In genomic region chr1:114849671-114850070, GRCm38 (mm10) we compare ENCODE assay signal across 26 mouse cellular contexts.
A peak's percentile ranks its signal among the peaks of the same experiment; 100 is the strongest.
DNase-seq lines count a peak whose midpoint lies in the region; ATAC-seq and TF ChIP-seq lines count a peak whose summit lies in the region.
"Had no signal": no experiment of that assay in that cellular context is flagged by ENCODE, and none has a peak within 500 bp of the region (broad histone marks: within the 10 kb centered on the region; RNA-seq: fewer than 3 reads in every experiment).

No protein-coding gene starts in this region.

- no peak overlapping the region for H3K27ac ChIP-seq in ES-Bruce4 (ENCODE audit: insufficient read depth, low read length)
- H3K27ac ChIP-seq in kidney, adult 2 months (ENCODE audit: insufficient read depth, low read depth, low read length) = no peak overlapping the region
- H3K27ac ChIP-seq in liver, embryonic 11.5 days (ENCODE audit: low read depth, low read length) = no peak overlapping the region
- H3K27ac ChIP-seq: embryonic facial prominence, embryonic 13.5 days; embryonic facial prominence, embryonic 15.5 days; forebrain, embryonic 10.5 days; forebrain, embryonic 12.5 days had no signal

- no peak for TF ChIP-seq POLR2A in ES-Bruce4 (IDR thresholded peaks at IDR 0.05; ENCODE audit: insufficient read depth, low read length)
- no peak for TF ChIP-seq POLR2A in kidney, adult 2 months (IDR thresholded peaks at IDR 0.05; ENCODE audit: low read depth, low read length)

- TF ChIP-seq EP300 in ES-Bruce4 (IDR thresholded peaks at IDR 0.05; ENCODE audit: insufficient read depth, low read depth, low read length) = peak; percentile 83

- no peaks in the 10 kb centered on the region for H3K9me3 ChIP-seq in ES-Bruce4 (replicated peaks; ENCODE audit: control insufficient read depth, insufficient read depth, low read length, poor library complexity, severe bottlenecking)
- H3K9me3 ChIP-seq in liver, embryonic 11.5 days (ENCODE audit: control insufficient read depth, low read length) = no peaks in the 10 kb centered on the region
- H3K9me3 ChIP-seq: embryonic facial prominence, embryonic 13.5 days; embryonic facial prominence, embryonic 15.5 days; forebrain, embryonic 10.5 days; forebrain, embryonic 12.5 days had no signal

- H3K27me3 ChIP-seq in ES-Bruce4 (ENCODE audit: control insufficient read depth, insufficient read depth, low read length, poor library complexity, severe bottlenecking) = no peaks in the 10 kb centered on the region
- no peaks in the 10 kb centered on the region for H3K27me3 ChIP-seq in kidney, adult 2 months (replicated peaks; ENCODE audit: control insufficient read depth, insufficient read depth, low read length)
- no peaks in the 10 kb centered on the region for H3K27me3 ChIP-seq in liver, embryonic 11.5 days (replicated peaks; ENCODE audit: control insufficient read depth, insufficient read depth, low read length)
- H3K27me3 ChIP-seq: embryonic facial prominence, embryonic 13.5 days; embryonic facial prominence, embryonic 15.5 days; forebrain, embryonic 12.5 days; Patski had no signal

- peaks cover 3% of the 10 kb centered on the region for H3K4me1 ChIP-seq in ES-Bruce4 (ENCODE audit: control insufficient read depth, insufficient read depth, low read length)
- H3K4me1 ChIP-seq in kidney, adult 2 months (ENCODE audit: control insufficient read depth, insufficient read depth, low read length) = no peaks in the 10 kb centered on the region
- H3K4me1 ChIP-seq in liver, embryonic 11.5 days (replicated peaks; ENCODE audit: control insufficient read depth, insufficient read depth, low read length) = no peaks in the 10 kb centered on the region
- H3K4me1 ChIP-seq: embryonic facial prominence, embryonic 13.5 days; embryonic facial prominence, embryonic 15.5 days; forebrain, embryonic 10.5 days; forebrain, embryonic 12.5 days had no signal

- no peak overlapping the region for H3K4me3 ChIP-seq in ES-Bruce4 (ENCODE audit: low read depth, low read length)
- no peak overlapping the region for H3K4me3 ChIP-seq in kidney, adult 2 months (ENCODE audit: insufficient read depth, low read depth, low read length)
- no peak overlapping the region for H3K4me3 ChIP-seq in liver, embryonic 11.5 days (ENCODE audit: low read depth, low read length)
- H3K4me3 ChIP-seq: embryonic facial prominence, embryonic 13.5 days; embryonic facial prominence, embryonic 15.5 days; erythroblast, embryonic 14.5 days; forebrain, embryonic 10.5 days; forebrain, embryonic 12.5 days had no signal

- 12% methylated on average over 1 of the region's 1 CpGs for WGBS in kidney, adult 2 months
- 5% methylated on average over 1 of the region's 1 CpGs for WGBS in liver, embryonic 11.5 days

- H3K9ac ChIP-seq in ES-Bruce4 (ENCODE audit: low read depth, poor library complexity, severe bottlenecking) = no peak overlapping the region
- no peak overlapping the region for H3K9ac ChIP-seq in liver, embryonic 11.5 days (ENCODE audit: low read depth, low read length)
- H3K9ac ChIP-seq: embryonic facial prominence, embryonic 13.5 days; embryonic facial prominence, embryonic 15.5 days; forebrain, embryonic 12.5 days had no signal

- peak; percentile 99 for DNase-seq in ES-CJ7 (ENCODE audit: low read depth, low spot score)
- peak; percentile 97 for DNase-seq in R1 (ENCODE audit: low read depth, low spot score)
- DNase-seq in ZHBTc4 (ENCODE audit: low read depth, low spot score) = peak; percentile 95
- DNase-seq in kidney, adult 2 months = no peak
- DNase-seq in liver, embryonic 11.5 days (ENCODE audit: low spot score) = no peak
- DNase-seq in kidney, postnatal 25 days = no peak
- DNase-seq: adrenal gland, adult 2 months; adrenal gland, postnatal 10 days; adrenal gland, postnatal 25 days; cerebellum, adult 11 months; cerebellum, adult 18-20 months; cerebellum, adult 8-10 months; cerebellum, adult 9-11 months; cerebellum, postnatal 14 days; cerebellum, postnatal 36 days; embryo, embryonic 11 days had no signal

- no peak for ATAC-seq in liver, embryonic 11.5 days (replicated peaks; ENCODE audit: low FRiP score)
- ATAC-seq: forebrain, embryonic 14.5 days; forebrain, embryonic 16.5 days; Patski had no signal

- H3K36me3 ChIP-seq in ES-Bruce4 (ENCODE audit: control insufficient read depth, insufficient read depth, low read length, poor library complexity, severe bottlenecking) = no peaks in the 10 kb centered on the region
- no peaks in the 10 kb centered on the region for H3K36me3 ChIP-seq in kidney, adult 2 months (ENCODE audit: control insufficient read depth, insufficient read depth, low read length)
- H3K36me3 ChIP-seq in liver, embryonic 11.5 days (ENCODE audit: control insufficient read depth, insufficient read depth, low read length) = no peaks in the 10 kb centered on the region
- H3K36me3 ChIP-seq: embryonic facial prominence, embryonic 13.5 days; embryonic facial prominence, embryonic 15.5 days; forebrain, embryonic 10.5 days; forebrain, embryonic 12.5 days; G1E had no signal

- TF ChIP-seq CTCF in ES-Bruce4 (IDR thresholded peaks at IDR 0.05; ENCODE audit: low read depth, low read length) = no peak
- TF ChIP-seq CTCF in kidney, adult 2 months (conservative IDR thresholded peaks at IDR 0.05; ENCODE audit: insufficient read depth, insufficient read length, low read depth, low read length) = no peak

- no peak overlapping the region for H3K4me2 ChIP-seq in liver, embryonic 11.5 days
- H3K4me2 ChIP-seq: embryonic facial prominence, embryonic 13.5 days; embryonic facial prominence, embryonic 15.5 days; forebrain, embryonic 12.5 days had no signal

Comparison
In these comparisons a context has a peak if more than half of its experiments do, and no peak if none do; other contexts are left out.
1. DNase-seq: peak in ES-CJ7 (single experiment), R1 (single experiment) and ZHBTc4 (single experiment); none in kidney, adult 2 months (single experiment), liver, embryonic 11.5 days (single experiment) and kidney, postnatal 25 days (0 of 2).